Mouse (Mus musculus): Measurements from ENCODE around the gene Atp9a. TPM values are rescaled to one million over a fixed set of nuclear protein-coding genes. Genes with fewer than 3 reads are reported as not detected.

Gene Atp9a
- polyA plus RNA-seq, 1 experiment from 2014 or later, result 30.4 TPM

- Histone ChIP-seq H3K9ac (ENCODE audit: low read length) (no peak overlapping the region), H3K9me3 (ENCODE audit: control insufficient read depth, low read length) (no peaks in the 10 kb centered on the region), H3K4me1 (ENCODE audit: control insufficient read depth, insufficient read depth, low read length) (peaks cover 17% of the 10 kb centered on the region; the same call in 1 of the 2 replicates), H3K4me2 (ENCODE audit: low read depth) (no peak overlapping the region), H3K27ac (ENCODE audit: low read depth, low read length) (no peak overlapping the region), H3K4me3 (ENCODE audit: low read depth, low read length) (no peak overlapping the region), H3K27me3 (ENCODE audit: control insufficient read depth, insufficient read depth, low read length) (no peaks in the 10 kb centered on the region), H3K36me3 (ENCODE audit: control insufficient read depth, insufficient read depth, low read length) (no peaks in the 10 kb centered on the region)
- DNase-seq (ENCODE audit: low spot score), result no peak
- WGBS, result 87% methylated on average over 12 of the region's 12 CpGs
- no peak for ATAC-seq (ENCODE audit: insufficient read depth, low FRiP score, low TSS enrichment)
Observed at GRCm38 (mm10) chr2:168729736-168730135, 12.5 kb downstream of the Atp9a start.

- peaks cover 17% of the 10 kb centered on the region; the same call in 1 of the 2 replicates for H3K4me1 ChIP-seq (ENCODE audit: control insufficient read depth, insufficient read depth, low read length)
- no peak overlapping the region for H3K27ac ChIP-seq (ENCODE audit: low read depth, low read length)
- no peak for DNase-seq (ENCODE audit: low spot score)
- no peak for ATAC-seq (ENCODE audit: insufficient read depth, low FRiP score, low TSS enrichment)
- no peak overlapping the region for H3K4me3 ChIP-seq (ENCODE audit: low read depth, low read length)
- no peaks in the 10 kb centered on the region for H3K36me3 ChIP-seq (ENCODE audit: control insufficient read depth, insufficient read depth, low read length)
- H3K27me3 ChIP-seq (ENCODE audit: control insufficient read depth, insufficient read depth, low read length), result no peaks in the 10 kb centered on the region
- no peaks in the 10 kb centered on the region for H3K9me3 ChIP-seq (ENCODE audit: control insufficient read depth, low read length)
- WGBS, result 83% methylated on average over 12 of the region's 12 CpGs
- H3K4me2 ChIP-seq (ENCODE audit: low read depth), result no peak overlapping the region
- H3K9ac ChIP-seq (ENCODE audit: low read length), result no peak overlapping the region
Observed at GRCm38 (mm10) chr2:168728045-168728444, 14.2 kb downstream of the Atp9a start.

GRCm38 (mm10) chr2:168726007-168726406, 16.2 kb downstream of the Atp9a start:
- ATAC-seq (ENCODE audit: insufficient read depth, low FRiP score, low TSS enrichment), result peak; percentile 87
- Histone ChIP-seq H3K36me3 (ENCODE audit: control insufficient read depth, insufficient read depth, low read length) (no peaks in the 10 kb centered on the region), H3K4me1 (ENCODE audit: control insufficient read depth, insufficient read depth, low read length) (peaks cover 9% of the 10 kb centered on the region; the same call in 1 of the 2 replicates), H3K4me2 (ENCODE audit: low read depth) (no peak overlapping the region), H3K9me3 (ENCODE audit: control insufficient read depth, low read length) (no peaks in the 10 kb centered on the region), H3K27me3 (ENCODE audit: control insufficient read depth, insufficient read depth, low read length) (no peaks in the 10 kb centered on the region), H3K27ac (ENCODE audit: low read depth, low read length) (no peak overlapping the region), H3K4me3 (ENCODE audit: low read depth, low read length) (no peak overlapping the region), H3K9ac (ENCODE audit: low read length) (no peak overlapping the region)
- 56% methylated on average over 6 of the region's 6 CpGs for WGBS
- DNase-seq (ENCODE audit: low spot score), result peak; percentile 78

- ATAC-seq (ENCODE audit: insufficient read depth, low FRiP score, low TSS enrichment), result no peak
- no peaks in the 10 kb centered on the region for H3K27me3 ChIP-seq (ENCODE audit: control insufficient read depth, insufficient read depth, low read length)
- no peak overlapping the region for H3K9ac ChIP-seq (ENCODE audit: low read length)
- no peak overlapping the region for H3K4me3 ChIP-seq (ENCODE audit: low read depth, low read length)
- no peak for DNase-seq (ENCODE audit: low spot score)
- WGBS, result 87% methylated on average over 14 of the region's 14 CpGs
- H3K27ac ChIP-seq (ENCODE audit: low read depth, low read length), result no peak overlapping the region
- H3K4me1 ChIP-seq (ENCODE audit: control insufficient read depth, insufficient read depth, low read length), result peaks cover 3% of the 10 kb centered on the region; the same call in 1 of the 2 replicates
- H3K36me3 ChIP-seq (ENCODE audit: control insufficient read depth, insufficient read depth, low read length), result no peaks in the 10 kb centered on the region
- H3K4me2 ChIP-seq (ENCODE audit: low read depth), result no peak overlapping the region
- H3K9me3 ChIP-seq (ENCODE audit: control insufficient read depth, low read length), result no peaks in the 10 kb centered on the region
Observed at GRCm38 (mm10) chr2:168721313-168721712, 20.9 kb downstream of the Atp9a start.

GRCm38 (mm10) chr2:168719742-168720141, 22.5 kb downstream of the Atp9a start:
- WGBS, result 74% methylated on average over 4 of the region's 4 CpGs
- Histone ChIP-seq H3K4me3 (ENCODE audit: low read depth, low read length) (no peak overlapping the region), H3K27ac (ENCODE audit: low read depth, low read length) (no peak overlapping the region), H3K4me2 (ENCODE audit: low read depth) (no peak overlapping the region), H3K4me1 (ENCODE audit: control insufficient read depth, insufficient read depth, low read length) (no peaks in the 10 kb centered on the region), H3K27me3 (ENCODE audit: control insufficient read depth, insufficient read depth, low read length) (no peaks in the 10 kb centered on the region), H3K9ac (ENCODE audit: low read length) (no peak overlapping the region), H3K9me3 (ENCODE audit: control insufficient read depth, low read length) (no peaks in the 10 kb centered on the region), H3K36me3 (ENCODE audit: control insufficient read depth, insufficient read depth, low read length) (no peaks in the 10 kb centered on the region)
- DNase-seq (ENCODE audit: low spot score) (no peak), ATAC-seq (ENCODE audit: insufficient read depth, low FRiP score, low TSS enrichment) (no peak)

GRCm38 (mm10) chr2:168718735-168719134, 23.5 kb downstream of the Atp9a start:
- no peaks in the 10 kb centered on the region for H3K36me3 ChIP-seq (ENCODE audit: control insufficient read depth, insufficient read depth, low read length)
- H3K27ac ChIP-seq (ENCODE audit: low read depth, low read length), result no peak overlapping the region
- DNase-seq (ENCODE audit: low spot score) (no peak), ATAC-seq (ENCODE audit: insufficient read depth, low FRiP score, low TSS enrichment) (no peak)
- no peaks in the 10 kb centered on the region for H3K27me3 ChIP-seq (ENCODE audit: control insufficient read depth, insufficient read depth, low read length)
- WGBS, result 87% methylated on average over 10 of the region's 10 CpGs
- no peak overlapping the region for H3K4me2 ChIP-seq (ENCODE audit: low read depth)
- no peaks in the 10 kb centered on the region for H3K4me1 ChIP-seq (ENCODE audit: control insufficient read depth, insufficient read depth, low read length)
- H3K9ac ChIP-seq (ENCODE audit: low read length), result no peak overlapping the region
- H3K9me3 ChIP-seq (ENCODE audit: control insufficient read depth, low read length), result no peaks in the 10 kb centered on the region
- no peak overlapping the region for H3K4me3 ChIP-seq (ENCODE audit: low read depth, low read length)

- Histone ChIP-seq H3K9me3 (ENCODE audit: control insufficient read depth, low read length) (no peaks in the 10 kb centered on the region), H3K9ac (ENCODE audit: low read length) (no peak overlapping the region), H3K36me3 (ENCODE audit: control insufficient read depth, insufficient read depth, low read length) (no peaks in the 10 kb centered on the region), H3K4me2 (ENCODE audit: low read depth) (no peak overlapping the region), H3K27ac (ENCODE audit: low read depth, low read length) (no peak overlapping the region), H3K27me3 (ENCODE audit: control insufficient read depth, insufficient read depth, low read length) (no peaks in the 10 kb centered on the region), H3K4me3 (ENCODE audit: low read depth, low read length) (no peak overlapping the region), H3K4me1 (ENCODE audit: control insufficient read depth, insufficient read depth, low read length) (no peaks in the 10 kb centered on the region)
- WGBS, result 92% methylated on average over 2 of the region's 2 CpGs
- no peak for DNase-seq (ENCODE audit: low spot score)
- ATAC-seq (ENCODE audit: insufficient read depth, low FRiP score, low TSS enrichment), result no peak
Observed at GRCm38 (mm10) chr2:168718267-168718666, 23.9 kb downstream of the Atp9a start.

GRCm38 (mm10) chr2:168712199-168713176, 29.7 kb downstream of the Atp9a start:
- no peaks in the 10 kb centered on the region for H3K9me3 ChIP-seq (ENCODE audit: control insufficient read depth, low read length)
- DNase-seq (ENCODE audit: low spot score) (no peak), ATAC-seq (ENCODE audit: insufficient read depth, low FRiP score, low TSS enrichment) (no peak)
- H3K27me3 ChIP-seq (ENCODE audit: control insufficient read depth, insufficient read depth, low read length), result no peaks in the 10 kb centered on the region
- 85% methylated on average over 20 of the region's 20 CpGs for WGBS
- peaks cover 2% of the 10 kb centered on the region; the same call in 1 of the 2 replicates for H3K36me3 ChIP-seq (ENCODE audit: control insufficient read depth, insufficient read depth, low read length)
- H3K4me3 ChIP-seq (ENCODE audit: low read depth, low read length), result no peak overlapping the region
- no peak overlapping the region for H3K4me2 ChIP-seq (ENCODE audit: low read depth)
- H3K27ac ChIP-seq (ENCODE audit: low read depth, low read length), result no peak overlapping the region
- H3K9ac ChIP-seq (ENCODE audit: low read length), result no peak overlapping the region
- no peaks in the 10 kb centered on the region for H3K4me1 ChIP-seq (ENCODE audit: control insufficient read depth, insufficient read depth, low read length)

GRCm38 (mm10) chr2:168710979-168711378, 31.2 kb downstream of the Atp9a start:
- Histone ChIP-seq H3K27ac (ENCODE audit: low read depth, low read length) (no peak overlapping the region), H3K27me3 (ENCODE audit: control insufficient read depth, insufficient read depth, low read length) (no peaks in the 10 kb centered on the region), H3K4me2 (ENCODE audit: low read depth) (no peak overlapping the region), H3K9me3 (ENCODE audit: control insufficient read depth, low read length) (no peaks in the 10 kb centered on the region), H3K4me3 (ENCODE audit: low read depth, low read length) (no peak overlapping the region), H3K9ac (ENCODE audit: low read length) (no peak overlapping the region), H3K36me3 (ENCODE audit: control insufficient read depth, insufficient read depth, low read length) (peaks cover 2% of the 10 kb centered on the region), H3K4me1 (ENCODE audit: control insufficient read depth, insufficient read depth, low read length) (no peaks in the 10 kb centered on the region)
- ATAC-seq (ENCODE audit: insufficient read depth, low FRiP score, low TSS enrichment) (peak; percentile 31; the same call in 1 of the 2 replicates), DNase-seq (ENCODE audit: low spot score) (no peak)
- 74% methylated on average over 3 of the region's 3 CpGs for WGBS

Measured in neural tube, embryonic 11.5 days (tissue).